Mouse (Mus musculus) thymus, adult 2 months (tissue): ENCODE measurements around the gene Vnn3.

Source experiments
- CTCF ChIP-seq: fragments of 200-500 bp; IDR thresholded peaks from 2 replicates; pipeline ENCODE4 v1.5.1; 2012; ENCODE audit warnings: mild to moderate bottlenecking, control low read depth, low read length, moderate library complexity, borderline replicate concordance; ENCODE audit not compliant: control insufficient read depth, poor library complexity, insufficient read depth; ENCODE audit errors: extremely low read depth
- POLR2A ChIP-seq: fragments of 200-500 bp; IDR thresholded peaks from 2 replicates; pipeline ENCODE4 v1.6.1; 2012; ENCODE audit warnings: mild to moderate bottlenecking, low read length, control low read depth, moderate library complexity; ENCODE audit not compliant: control insufficient read depth, poor library complexity, insufficient read depth; ENCODE audit errors: extremely low read depth

DNA sequence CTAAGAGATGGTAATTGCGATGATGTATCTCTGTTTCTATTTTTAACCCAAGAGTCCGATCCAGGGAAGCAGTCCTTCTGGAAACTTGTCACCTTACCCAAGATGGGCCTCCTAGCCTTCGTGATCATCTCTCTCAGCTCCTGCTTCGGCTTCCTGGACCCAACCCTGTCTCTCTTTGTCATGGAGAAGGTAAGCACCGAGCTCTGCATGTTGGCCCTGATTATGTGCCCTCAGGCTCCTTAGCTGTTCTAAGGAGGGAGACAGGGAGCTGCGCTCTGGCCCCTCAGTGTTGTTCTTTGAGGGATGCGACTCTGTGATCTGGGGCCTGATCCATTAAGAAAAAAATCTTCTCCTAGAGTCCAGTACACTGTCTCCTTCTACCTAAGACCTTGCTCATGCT is 35.0 kb upstream of the Vnn3 start:
- no peak for TF ChIP-seq POLR2A
- no peak for TF ChIP-seq CTCF
